Mouse (Mus musculus) liver, adult (tissue): ENCODE results near the gene Nacad.

Experiments
- GATA4 ChIP-seq: IDR thresholded peaks from 2 replicates; pipeline ENCODE4 v1.6.1; 2014; ENCODE audit warnings: mild to moderate bottlenecking, low read length; ENCODE audit not compliant: insufficient replicate concordance

Nacad gene

DNA sequence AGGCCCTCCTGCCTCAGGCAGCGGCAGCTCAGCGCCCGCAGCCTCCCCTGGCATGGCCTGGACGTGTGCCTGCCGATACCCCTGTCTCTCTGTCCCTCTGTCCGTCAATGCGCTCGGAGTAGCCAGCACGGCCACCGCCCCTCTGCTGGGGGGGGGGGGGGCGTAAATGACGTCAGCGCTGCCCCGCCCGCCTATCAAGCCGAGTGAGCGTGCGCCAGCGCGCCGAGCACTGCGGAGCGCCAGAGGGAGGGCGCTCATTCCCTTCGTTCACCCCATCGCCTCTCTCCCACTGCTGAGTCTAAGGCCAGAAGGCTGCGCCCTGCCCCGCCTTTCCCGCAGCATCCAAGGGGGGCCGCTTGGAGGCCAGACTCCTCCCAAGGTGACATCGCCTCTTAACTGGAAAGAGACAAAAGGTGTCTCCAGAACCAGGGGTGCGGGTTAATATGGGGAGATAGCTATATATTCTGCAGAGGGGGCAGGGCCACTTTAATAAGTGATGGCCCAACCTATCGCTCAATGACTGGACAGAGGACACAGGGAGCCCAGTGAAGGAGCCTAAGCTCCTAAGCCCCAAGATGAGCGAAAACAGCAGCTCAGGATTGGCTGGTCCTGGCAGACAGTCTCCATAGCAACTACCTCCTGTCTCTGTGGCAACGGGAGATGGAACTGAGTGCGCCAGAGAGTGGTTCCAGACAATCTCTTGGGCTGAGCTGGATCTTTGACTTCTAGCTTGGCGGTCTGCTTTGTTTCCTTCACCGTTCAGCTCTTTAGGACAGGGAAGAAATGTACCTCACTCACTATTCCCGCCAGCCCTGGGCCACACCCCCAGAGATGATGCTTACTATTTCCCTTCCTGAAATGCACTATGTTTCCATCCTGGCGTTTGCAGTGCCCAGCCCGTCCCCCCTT, at the start of gene Nacad:
Nacad (minus strand) TSS at position 563 of the 909 bp plus-strand sequence.
- no peak for TF ChIP-seq GATA4

DNA sequence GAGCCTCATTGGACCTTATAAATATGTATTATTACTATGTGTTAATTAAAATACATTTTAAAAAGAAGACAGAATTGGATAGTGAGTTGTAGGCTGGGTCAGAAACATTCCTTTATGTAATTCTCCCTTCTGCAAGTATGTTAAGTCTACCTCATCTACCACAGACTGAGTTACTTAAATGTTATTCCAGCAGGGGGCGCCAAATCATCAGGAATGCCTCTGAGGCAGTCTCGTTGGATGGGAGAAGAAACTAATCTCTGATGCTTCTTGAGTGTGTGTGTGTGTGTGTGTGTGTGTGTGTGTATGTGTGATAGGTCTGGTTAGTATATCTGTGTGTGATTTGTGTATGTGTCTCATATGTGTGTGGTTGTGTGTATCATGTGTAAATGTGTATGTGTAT, 49.0 kb upstream of the Nacad start:
- no peak for TF ChIP-seq GATA4

DNA sequence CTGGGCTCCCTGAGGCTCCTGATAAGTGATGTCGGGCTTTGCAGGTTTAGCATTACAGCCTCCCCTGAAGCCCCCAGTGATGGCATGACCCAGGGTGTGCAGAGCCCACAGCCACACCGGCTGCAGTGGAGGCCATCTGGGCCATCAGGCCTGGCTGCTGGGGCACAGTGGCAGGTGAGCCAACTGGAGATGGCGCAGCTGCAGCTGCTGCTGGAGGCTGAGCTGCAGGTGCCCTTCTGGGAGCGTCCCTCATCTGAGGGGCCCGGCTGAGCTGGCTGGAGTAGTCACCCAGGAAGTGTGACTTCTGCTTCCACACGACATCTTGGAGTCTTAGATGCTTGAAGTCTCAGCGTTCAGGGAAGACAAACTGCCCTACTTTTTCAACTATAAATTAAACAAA, 44.7 kb upstream of the Nacad start:
- TF ChIP-seq GATA4 = no peak

DNA sequence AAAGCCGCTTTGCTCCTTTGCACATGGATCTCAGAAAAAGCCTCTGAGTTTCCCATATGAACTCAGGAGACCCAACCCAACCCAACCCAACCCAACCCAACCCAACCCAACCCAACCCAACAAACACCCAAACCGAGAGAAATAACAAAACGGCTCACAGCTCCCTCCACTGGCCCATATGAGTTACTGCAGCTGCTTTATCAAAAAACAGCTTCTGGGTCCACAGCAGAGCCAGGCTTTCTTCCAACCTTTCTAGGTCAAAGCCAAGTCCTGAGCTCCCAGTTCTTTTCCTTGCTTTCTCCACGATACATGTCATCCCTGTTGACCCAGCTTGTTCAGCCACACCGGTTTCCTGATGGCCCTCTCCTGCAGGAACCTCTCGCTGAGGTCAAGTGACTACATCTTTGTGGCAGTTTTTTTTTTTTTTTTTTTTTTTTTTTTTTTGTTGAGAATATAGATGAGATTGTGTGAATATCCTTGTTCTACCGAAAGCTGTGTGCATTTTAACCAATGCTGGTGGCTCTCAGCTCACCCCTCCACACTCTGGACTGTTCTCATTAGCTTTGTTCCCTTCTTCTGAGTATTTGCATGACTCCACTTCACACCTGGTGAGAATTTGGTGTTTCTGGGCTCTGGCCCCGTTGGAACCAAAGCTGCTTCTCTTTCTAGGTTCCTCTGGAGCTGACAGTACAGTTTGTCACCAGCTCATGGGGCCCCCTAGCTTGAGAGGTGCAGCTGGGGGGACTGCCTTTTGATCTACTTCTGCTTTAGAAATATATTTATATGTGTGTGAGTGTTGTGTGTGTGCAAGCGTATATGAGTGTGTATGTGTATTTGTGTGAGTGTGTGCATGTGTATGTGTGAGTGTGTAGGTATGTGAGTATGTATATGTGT, 42.2 kb upstream of the Nacad start:
- TF ChIP-seq GATA4 = no peak

DNA sequence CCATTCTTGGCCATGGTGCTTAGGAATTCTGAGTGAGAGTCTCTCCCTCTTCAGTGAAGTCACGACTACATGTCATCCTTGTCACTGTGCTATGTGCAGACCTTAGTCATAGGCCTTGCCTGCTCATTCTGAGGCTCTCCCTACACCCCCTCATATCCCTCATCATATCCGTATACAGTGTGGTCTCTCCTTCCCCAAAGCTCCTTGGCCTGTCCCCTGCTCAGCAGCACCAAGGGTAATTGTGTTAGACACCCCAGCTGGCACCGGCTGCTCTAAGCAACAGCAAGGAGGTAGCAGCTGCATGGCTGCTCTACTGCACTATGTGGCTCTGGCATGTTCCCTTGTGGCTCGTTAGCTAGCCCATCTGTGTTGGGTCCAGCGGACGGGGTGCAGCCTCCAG, 38.7 kb upstream of the Nacad start:
- TF ChIP-seq GATA4 = no peak

DNA sequence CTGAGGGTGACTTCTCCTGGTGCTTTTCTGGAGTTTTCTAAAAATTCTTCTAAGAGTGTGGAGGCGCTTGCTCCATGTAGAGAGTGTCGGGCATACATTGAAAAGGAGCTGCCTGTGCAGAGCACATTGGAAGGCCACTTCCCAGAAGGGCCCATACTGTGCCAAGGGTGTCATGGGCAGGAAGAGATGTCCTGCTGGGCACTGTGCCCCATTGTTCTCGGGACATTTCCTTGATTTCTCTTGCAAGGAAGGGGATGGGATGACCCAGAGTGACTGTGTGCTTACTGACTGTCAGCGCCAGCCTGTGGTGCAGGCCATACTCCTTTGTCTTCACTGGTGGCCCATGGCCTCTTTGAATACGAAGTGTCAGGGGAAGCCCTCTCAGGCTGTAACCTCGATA, 33.2 kb upstream of the Nacad start:
- TF ChIP-seq GATA4 = no peak

DNA sequence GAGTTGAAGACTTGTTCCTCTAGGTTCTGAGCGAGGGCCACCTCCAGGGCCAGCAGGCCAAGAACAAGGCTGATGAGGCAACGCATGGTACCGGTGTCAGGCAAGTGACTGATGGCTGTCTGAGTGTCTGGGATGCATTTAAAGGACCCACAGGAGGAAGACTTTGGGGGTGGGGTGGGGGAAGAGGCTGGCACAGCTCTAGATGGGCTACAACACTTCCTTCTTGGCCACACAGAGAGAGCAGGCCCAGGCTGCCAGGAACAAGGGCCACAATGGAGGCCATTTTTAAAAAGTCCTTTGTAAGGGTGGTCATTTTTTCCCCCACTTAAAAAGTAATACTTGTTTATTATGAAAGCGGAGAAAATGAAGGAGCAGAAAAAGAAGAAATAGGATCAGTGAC, 32.7 kb upstream of the Nacad start, which contains the start of gene Wap:
Wap (minus strand) TSS at position 101 of the 400 bp plus-strand sequence.
- TF ChIP-seq GATA4 = no peak

DNA sequence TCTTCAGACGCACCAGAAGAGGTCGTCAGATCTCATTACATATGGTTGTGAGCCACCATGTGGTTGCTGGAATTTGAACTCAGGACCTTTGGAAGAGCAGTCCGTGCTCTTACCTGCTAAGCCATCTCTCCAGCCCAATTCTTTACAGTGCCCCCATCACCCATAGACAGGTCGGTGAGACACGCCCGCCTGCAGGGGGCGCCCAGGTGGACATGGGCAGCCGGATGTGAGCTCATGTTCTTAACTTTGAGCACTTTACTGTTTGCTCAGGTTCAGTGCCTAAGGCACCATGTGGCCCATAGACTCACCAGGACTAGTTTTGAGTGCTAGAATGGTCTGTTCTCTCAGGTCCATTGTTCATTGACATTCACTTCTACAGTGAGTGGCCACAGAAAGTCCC, 30.3 kb upstream of the Nacad start:
- TF ChIP-seq GATA4 = no peak

DNA sequence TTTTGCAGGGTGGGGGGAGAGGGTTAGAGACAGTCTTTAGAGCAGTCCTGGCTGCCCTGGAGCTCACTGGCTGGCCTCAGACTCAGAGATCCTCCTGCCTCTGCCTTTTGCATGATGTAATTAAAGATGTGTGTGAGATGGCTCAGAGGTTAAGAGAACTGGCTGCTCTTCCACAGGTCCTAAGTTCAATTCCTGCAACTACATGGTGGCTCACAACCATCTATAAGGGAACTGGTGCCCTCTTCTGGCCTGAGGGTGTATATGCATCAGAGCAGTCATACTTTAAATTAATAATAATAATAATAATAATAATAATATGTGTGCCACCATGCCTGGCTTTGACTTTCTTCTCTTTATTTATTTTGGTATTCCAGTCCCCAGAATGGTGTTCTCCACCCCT, 23.8 kb upstream of the Nacad start:
- TF ChIP-seq GATA4 = no peak

DNA sequence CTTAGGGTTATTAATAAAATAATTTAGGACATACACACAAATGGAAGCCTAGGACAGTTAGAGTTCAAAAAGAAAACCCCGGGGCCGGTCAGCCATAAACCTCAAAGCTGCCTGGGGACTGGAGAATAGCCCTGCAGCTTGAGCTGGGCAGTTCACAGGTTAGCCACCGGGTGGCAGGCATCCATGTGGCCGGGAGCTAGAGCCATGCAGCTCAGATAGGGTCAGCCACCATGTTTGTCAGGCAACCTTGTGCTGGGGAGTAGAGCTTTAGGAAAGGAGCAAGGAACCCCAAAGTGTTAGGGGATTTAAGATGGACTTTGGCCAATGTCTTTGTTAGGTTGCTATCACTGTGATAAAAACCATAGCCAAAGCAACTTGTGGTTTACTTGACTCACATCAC, 22.7 kb upstream of the Nacad start:
- no peak for TF ChIP-seq GATA4

DNA sequence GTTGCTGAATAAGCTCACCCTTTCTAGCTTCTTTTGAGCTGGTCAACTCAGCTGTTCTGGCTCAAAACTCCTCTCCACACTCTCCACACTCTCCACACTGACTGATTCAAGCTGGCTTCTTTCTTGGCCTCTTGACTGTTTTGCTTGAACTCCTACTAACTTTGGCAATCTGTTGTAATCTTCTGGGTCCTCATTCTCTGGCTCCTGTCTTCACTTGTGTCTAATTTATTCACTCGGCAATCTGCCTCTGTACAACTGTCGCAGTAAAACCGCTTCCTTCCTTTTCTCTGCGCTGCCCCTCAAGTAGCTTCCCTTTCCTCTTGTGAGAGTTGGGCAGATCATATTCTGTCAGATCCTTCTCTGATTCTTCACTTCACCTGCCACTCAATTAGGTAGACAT, 21.9 kb upstream of the Nacad start:
- TF ChIP-seq GATA4 = no peak

DNA sequence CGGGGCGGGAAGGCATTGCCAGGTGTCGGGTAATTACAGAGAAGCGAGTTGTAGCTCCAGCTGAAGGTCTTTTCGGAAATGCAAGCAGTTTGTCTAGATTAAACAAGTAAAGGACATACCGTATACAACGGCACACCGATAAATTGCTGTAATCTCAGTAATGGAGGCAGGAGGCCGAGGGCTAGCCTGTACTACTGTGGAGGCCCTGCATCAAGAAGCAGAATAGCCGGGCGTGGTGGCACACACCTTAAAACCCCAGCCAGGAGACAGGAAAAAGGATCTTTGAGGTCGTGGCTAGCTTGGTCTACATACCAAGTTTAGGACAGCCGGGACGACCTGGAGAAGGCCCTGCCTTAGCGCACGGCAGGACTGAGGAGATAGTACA, 20.5 kb upstream of the Nacad start:
- no peak for TF ChIP-seq GATA4

DNA sequence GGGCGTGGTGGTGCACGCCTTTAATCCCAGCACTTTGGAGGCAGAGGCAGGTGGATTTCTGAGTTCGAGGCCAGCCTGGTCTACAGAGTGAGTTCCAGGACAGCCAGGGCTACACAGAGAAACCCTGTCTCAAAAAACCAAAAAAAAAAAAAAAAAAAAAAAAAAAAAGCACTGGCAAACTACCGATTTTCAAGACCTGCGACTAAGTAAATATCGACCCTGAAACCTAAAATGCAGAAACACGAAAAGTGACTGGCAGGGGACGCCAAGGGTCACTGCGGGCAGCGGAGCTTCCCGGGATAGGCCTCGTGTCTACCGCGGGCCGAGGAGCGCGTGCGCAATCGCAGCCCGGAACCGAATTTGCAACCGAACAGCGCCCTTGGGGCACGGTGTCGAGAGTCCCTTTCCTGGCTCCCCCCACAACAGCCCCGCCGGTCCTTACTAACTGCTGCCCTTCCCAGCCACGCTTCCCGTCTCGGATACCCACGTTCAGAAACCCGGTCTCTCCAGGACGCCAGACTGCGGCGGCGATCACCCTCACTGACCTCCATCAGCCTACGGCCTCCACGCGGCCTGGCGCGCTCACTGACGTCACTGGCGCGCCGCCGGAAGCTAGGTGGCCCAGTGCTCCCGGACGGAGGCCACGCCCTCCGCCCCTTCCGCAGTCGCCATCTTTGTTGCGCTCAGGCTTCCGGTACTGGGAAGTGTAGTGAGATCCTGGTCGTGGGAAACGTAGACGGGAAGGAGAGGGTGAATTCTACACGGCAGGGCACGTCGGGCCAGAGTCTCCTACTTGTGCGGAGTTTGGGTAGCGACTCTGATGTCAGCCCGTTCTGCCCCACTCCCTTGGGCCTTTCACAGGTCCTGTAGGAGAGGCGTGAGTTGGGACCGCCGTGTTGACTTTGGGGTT, 19.9 kb upstream of the Nacad start, which contains the start of gene Tbrg4:
Tbrg4 (minus strand) TSS at position 590 of the 910 bp plus-strand sequence.
- peak; percentile 64; the same call in 1 of the 2 replicates for TF ChIP-seq GATA4

DNA sequence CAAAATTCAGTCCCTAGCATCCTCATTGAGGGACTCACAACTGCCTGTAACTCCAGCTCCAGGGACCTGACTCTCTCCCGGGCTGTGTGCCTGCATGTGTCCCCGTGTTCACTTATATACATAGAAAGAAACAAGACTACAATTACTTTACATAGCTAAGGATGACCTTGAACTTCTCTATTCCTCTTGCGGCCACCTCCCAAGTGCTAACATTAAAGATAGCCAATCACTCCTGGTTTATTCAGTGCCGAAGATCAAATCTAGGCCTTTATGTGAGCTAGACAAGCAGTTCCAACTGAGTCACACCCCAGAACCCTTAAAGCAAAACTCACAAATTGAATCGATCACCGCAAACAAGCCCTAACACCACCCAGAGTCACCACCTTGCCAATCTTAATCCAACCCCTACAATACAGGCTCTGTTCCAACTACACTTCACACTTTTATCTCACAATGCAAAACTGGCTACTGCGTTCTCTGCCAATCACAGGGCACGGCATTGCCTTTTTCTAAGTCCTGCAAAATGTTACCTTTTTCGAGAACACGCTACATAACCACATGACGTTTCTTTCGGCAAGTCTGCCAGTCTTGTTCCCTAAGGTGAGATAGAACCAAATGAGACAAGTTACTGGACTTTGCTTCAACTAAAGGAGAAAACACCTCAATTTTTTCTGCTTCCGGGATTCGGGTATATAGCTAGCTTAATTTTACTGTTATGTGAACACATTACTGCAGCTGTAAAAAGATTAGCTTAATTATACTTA, 18.9 kb upstream of the Nacad start:
- TF ChIP-seq GATA4 = no peak
